Mouse (Mus musculus): Measurements from ENCODE around the gene Rack1.

GRCm38 (mm10) chr11:48798984-48799920 lies 880 bp upstream of the Rack1 start:
- TF ChIP-seq POLR2A (IDR thresholded peaks at IDR 0.05; ENCODE audit: insufficient read depth, low read depth, low read length) (no peak), CTCF (IDR thresholded peaks at IDR 0.05; ENCODE audit: insufficient read depth, low read depth, low read length) (no peak)
